Mouse (Mus musculus) activated CD4-positive, CD25-positive, alpha-beta regulatory T cell, adult 4 months (primary cell): Measurements from ENCODE around the gene Nkx3-2. TPM values are rescaled to one million over a fixed set of nuclear protein-coding genes. Genes with fewer than 3 reads are reported as not detected.

Source experiments
- polyA plus RNA-seq, 2 experiments: library from polyadenylated mRNA; unstranded; fragments of 100-300 nt; shearing (Covaris generic); gene quantifications; one replicate each; pipeline ENCODE4 v1.2.1; 2017

The Nkx3-2 gene
- polyA plus RNA-seq, 2 experiments from 2014 or later: not detected

Other genes with a start within 250 kb of the Nkx3-2 start
- 10 to 100 TPM; 23.0 to 24.1 TPM for gene Rab28, start 56.3 kb downstream of the Nkx3-2 start, polyA plus RNA-seq
- 10 to 100 TPM; 22.8 to 36.8 TPM for gene Bod1l, start 79.8 kb upstream of the Nkx3-2 start, polyA plus RNA-seq